Mouse (Mus musculus) embryonic facial prominence, embryonic 14.5 days (tissue): Measurements from ENCODE around the gene Pik3r2. TPM values are rescaled to one million over a fixed set of nuclear protein-coding genes. Genes with fewer than 3 reads are reported as not detected.
A peak's percentile ranks its signal among the peaks of the same experiment; 100 is the strongest.

Experiments used
- ATAC-seq: fragments of 200-750 bp; cut with Nextera tagmentation; 2 replicates; pipeline ENCODE4 v1.8.0; 2017; ENCODE audit warnings: low read depth, moderate number of reproducible peaks, moderate TSS enrichment
- DNase-seq: peaks from one replicate; pipeline ENCODE4 v3.0.0-alpha.2; 2015; ENCODE audit warnings: low spot score
- H3K27ac ChIP-seq: fragments of 300-500 bp; sonication (generic); replicated peaks from 2 replicates; pipeline ENCODE4 v1.5.1; 2014; ENCODE audit warnings: low read depth, mild to moderate bottlenecking, low read length, moderate library complexity
- H3K27me3 ChIP-seq: fragments of 300-500 bp; sonication (generic); replicated peaks from 2 replicates; pipeline ENCODE4 v1.6.1; 2014; ENCODE audit warnings: low read length; ENCODE audit not compliant: control insufficient read depth, insufficient read depth
- H3K36me3 ChIP-seq: fragments of 300-500 bp; sonication (generic); 2 replicates; pipeline ENCODE4 v1.6.1; 2014; ENCODE audit warnings: low read length, mixed read lengths; ENCODE audit not compliant: control insufficient read depth, insufficient read depth
- H3K4me1 ChIP-seq: fragments of 300-500 bp; sonication (generic); 2 replicates; pipeline ENCODE4 v1.6.1; 2014; ENCODE audit warnings: antibody characterized with exemption, low read length; ENCODE audit not compliant: control insufficient read depth, insufficient read depth
- H3K4me2 ChIP-seq: fragments of 300-500 bp; sonication (generic); 2 replicates; pipeline ENCODE4 v1.6.1; 2014; ENCODE audit warnings: low read depth, mild to moderate bottlenecking, low read length, moderate library complexity, mixed read lengths
- H3K4me3 ChIP-seq: fragments of 300-500 bp; sonication (generic); 2 replicates; pipeline ENCODE4 v1.5.1; 2014; ENCODE audit warnings: low read depth, mild to moderate bottlenecking, low read length
- H3K9ac ChIP-seq: fragments of 300-500 bp; sonication (generic); 2 replicates; pipeline ENCODE4 v1.6.1; 2014; ENCODE audit warnings: low read depth, mild to moderate bottlenecking, low read length, moderate library complexity, mixed read lengths
- H3K9me3 ChIP-seq: fragments of 300-500 bp; sonication (generic); 2 replicates; pipeline ENCODE4 v1.6.1; 2016; ENCODE audit warnings: low read length; ENCODE audit not compliant: control insufficient read depth
- WGBS: fragments of 180-500 bp; shearing (Covaris S2); extraction: QIAGEN DNeasy Blood & Tissue Kit; methylation state at CpG from one replicate; pipeline ENCODE4 v1.1.7; 2014; 5-methylcytosine and 5-hydroxymethylcytosine counted together
- polyA plus RNA-seq: library from polyadenylated mRNA; unstranded; fragments of >200 nt; fragmentation: Nextera tagmentation; extraction: Ambion mirVana; gene quantifications from 2 replicates; pipeline ENCODE4 v1.2.1, GENCODE M21; 2014

Pik3r2 gene
- polyA plus RNA-seq, 1 experiment from 2014 or later, result 61.5 TPM

DNA sequence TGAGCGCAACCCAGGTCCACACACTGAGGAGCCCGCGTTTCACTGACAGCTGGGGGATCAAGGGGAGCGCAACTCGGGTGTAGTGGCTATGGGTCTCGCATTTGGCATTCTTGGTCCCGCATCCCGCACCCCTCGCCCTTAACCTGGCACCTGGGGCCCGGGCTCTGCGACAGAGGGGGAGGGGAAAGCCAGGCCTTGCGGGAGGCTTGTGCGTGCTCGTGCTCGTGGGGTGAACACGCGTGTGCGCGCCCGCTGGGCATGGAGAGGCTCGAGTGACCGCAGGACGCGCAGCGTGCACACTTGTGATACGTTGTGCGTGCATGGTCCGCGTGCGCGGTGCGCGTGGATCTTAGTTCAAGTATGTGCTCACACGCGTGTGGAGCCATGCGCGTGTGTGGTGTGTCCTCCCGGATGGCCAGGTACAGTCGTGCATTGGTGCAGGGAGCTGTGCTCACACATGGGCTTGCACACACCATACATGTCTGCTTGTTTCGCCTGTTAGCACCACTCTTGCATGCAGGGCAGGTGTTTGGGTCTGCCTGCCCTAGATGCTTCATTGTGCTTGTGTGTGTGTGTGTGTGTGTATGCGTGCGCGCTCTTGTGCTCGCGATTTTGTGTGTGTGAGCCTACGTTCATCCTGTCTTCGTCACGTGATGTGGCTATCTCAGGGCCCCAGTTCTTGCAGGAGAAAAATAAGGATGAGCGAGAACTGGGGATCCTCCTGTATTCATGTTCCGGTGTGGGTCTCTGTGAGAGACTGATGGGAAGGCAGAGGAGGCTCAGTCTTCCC, 21.4 kb downstream of the Pik3r2 start:
- Histone ChIP-seq H3K27ac (peak overlapping the region; percentile 74), H3K9ac (peak overlapping the region; percentile 84), H3K4me3 (peak overlapping the region; percentile 76), H3K4me2 (peak overlapping the region; percentile 94), H3K27me3 (no peaks in the 10 kb centered on the region), H3K9me3 (no peaks in the 10 kb centered on the region), H3K4me1 (peaks cover 27% of the 10 kb centered on the region), H3K36me3 (peaks cover 30% of the 10 kb centered on the region)
- DNase-seq, result peak; percentile 63
- 14% methylated on average over 44 of the region's 50 CpGs for WGBS
- ATAC-seq, result peak; percentile 17

GRCm38 (mm10) chr8:70754043-70754870, 22.3 kb downstream of the Pik3r2 start, which contains the start of gene Rab3a:
Gene Rab3a (plus strand): TSS chr8:70754679.
- peaks cover 3% of the 10 kb centered on the region; the same call in 1 of the 2 replicates for H3K27me3 ChIP-seq
- DNase-seq (peak; percentile 100), ATAC-seq (peak; percentile 99)
- 10% methylated on average over 30 of the region's 37 CpGs for WGBS
- peak within 1 kb of the TSS; percentile 94 for H3K4me2 ChIP-seq
- H3K9ac ChIP-seq, result peak within 1 kb of the TSS; percentile 84
- H3K4me1 ChIP-seq, result peaks cover 22% of the 10 kb centered on the region
- no peaks in the 10 kb centered on the region for H3K9me3 ChIP-seq
- peak within 1 kb of the TSS; percentile 84 for H3K27ac ChIP-seq
- peak within 1 kb of the TSS; percentile 76 for H3K4me3 ChIP-seq
- H3K36me3 ChIP-seq, result peaks cover 30% of the 10 kb centered on the region

DNA sequence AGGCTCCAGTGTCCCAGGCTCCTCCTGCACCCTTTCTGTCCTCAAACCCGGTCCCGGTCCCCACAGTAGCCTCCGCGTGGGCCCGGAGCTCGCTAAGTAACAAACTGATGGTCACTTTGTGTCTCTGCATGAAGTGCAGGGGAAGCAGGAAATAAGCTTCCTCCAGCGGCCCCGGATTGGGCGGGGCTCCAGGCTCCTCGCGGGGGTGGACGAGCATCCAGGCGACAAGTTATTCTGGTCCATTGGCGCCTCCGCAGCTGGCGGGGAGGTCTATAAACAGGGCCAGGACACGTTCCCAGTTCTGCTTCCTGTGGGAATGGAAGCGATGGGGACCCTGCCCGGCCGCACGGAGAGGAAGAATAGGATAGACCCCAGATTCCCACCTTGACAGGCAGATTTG, 23.4 kb downstream of the Pik3r2 start:
- 17% methylated on average over 21 of the region's 21 CpGs for WGBS
- H3K4me3 ChIP-seq, result no peak overlapping the region
- peaks cover 22% of the 10 kb centered on the region for H3K36me3 ChIP-seq
- H3K27ac ChIP-seq, result peak overlapping the region; percentile 68
- ATAC-seq, result no peak
- peak overlapping the region; percentile 30 for H3K4me2 ChIP-seq
- H3K9me3 ChIP-seq, result no peaks in the 10 kb centered on the region
- H3K4me1 ChIP-seq, result peaks cover 22% of the 10 kb centered on the region
- H3K9ac ChIP-seq, result peak overlapping the region; percentile 32; the same call in 1 of the 2 replicates
- H3K27me3 ChIP-seq, result peaks cover 13% of the 10 kb centered on the region
- DNase-seq, result peak; percentile 78

DNA sequence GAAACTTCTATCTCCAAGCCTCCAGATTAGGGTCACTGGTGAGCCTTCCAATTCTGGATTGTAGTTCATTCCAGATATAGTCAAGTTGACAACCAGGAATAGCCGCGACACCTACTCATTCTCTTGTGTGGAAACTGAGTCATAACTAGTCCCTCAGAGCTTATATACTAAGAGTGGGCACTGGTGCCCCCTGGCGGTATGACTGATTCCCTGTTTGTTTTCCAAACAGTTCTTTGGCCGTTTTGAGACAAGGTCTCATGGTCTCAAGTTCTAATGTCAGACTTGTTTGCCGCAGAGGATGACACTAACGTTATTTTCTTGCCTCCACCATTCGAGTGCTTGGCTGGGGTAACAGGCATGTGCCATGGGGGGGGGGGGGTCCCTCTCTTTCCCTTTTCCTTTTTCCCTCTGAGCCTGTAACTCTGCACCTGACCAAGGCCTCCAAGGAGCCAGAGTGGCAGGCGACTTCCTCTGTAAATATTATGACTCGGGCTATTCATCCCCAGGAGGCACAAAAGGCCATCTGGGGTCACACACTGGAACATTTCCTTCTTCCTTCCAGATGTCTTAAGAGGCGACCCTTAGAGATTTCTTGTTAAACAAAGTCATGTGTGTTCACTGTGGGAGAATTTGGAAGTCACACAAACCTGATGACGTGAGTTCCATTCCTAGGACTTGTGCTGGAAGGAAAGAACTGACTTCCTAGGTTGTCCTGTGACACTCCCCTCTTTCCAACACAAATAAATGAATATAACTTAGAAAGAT, 24.3 kb downstream of the Pik3r2 start:
- Histone ChIP-seq H3K4me1 (peaks cover 22% of the 10 kb centered on the region), H3K27ac (peak overlapping the region; percentile 68; the same call in 1 of the 2 replicates), H3K4me2 (no peak overlapping the region), H3K4me3 (no peak overlapping the region), H3K27me3 (peaks cover 20% of the 10 kb centered on the region), H3K9ac (no peak overlapping the region), H3K9me3 (no peaks in the 10 kb centered on the region), H3K36me3 (peaks cover 14% of the 10 kb centered on the region)
- WGBS, result 18% methylated on average over 11 of the region's 11 CpGs
- DNase-seq (peak; percentile 64), ATAC-seq (no peak)

GRCm38 (mm10) chr8:70750128-70750680, 26.3 kb downstream of the Pik3r2 start:
- H3K9me3 ChIP-seq, result no peaks in the 10 kb centered on the region
- DNase-seq (no peak), ATAC-seq (no peak)
- no peak overlapping the region for H3K27ac ChIP-seq
- no peaks in the 10 kb centered on the region for H3K36me3 ChIP-seq
- WGBS, result 71% methylated on average over 13 of the region's 13 CpGs
- H3K9ac ChIP-seq, result no peak overlapping the region
- peaks cover 17% of the 10 kb centered on the region for H3K4me1 ChIP-seq
- H3K4me2 ChIP-seq, result no peak overlapping the region
- H3K27me3 ChIP-seq, result peaks cover 39% of the 10 kb centered on the region
- no peak overlapping the region for H3K4me3 ChIP-seq

DNA sequence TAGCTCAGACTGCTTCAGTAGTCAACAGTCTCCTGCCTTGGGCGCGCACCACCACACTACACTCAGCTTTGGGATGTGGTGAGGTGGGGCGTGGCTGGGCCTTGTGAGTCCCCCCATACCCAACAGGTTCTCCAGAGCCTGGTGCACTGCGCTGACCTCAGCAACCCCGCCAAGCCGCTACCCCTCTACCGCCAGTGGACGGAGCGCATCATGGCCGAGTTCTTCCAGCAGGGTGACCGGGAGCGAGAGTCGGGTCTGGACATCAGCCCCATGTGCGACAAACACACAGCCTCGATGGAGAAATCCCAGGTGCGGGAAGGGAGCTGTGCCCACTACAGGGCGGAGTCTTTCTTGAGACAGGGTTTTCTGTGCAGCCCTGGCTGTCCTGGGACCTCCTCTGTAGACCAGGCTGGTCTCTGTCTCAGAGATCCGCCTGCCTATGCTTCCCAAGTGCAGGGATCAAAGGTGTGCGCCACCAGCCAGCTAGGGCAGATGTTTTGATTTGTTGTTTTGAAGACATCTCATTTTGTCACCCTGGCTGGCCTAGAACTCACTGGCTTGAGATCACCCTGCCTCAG, 27.3 kb downstream of the Pik3r2 start:
- Histone ChIP-seq H3K9ac (no peak overlapping the region), H3K9me3 (no peaks in the 10 kb centered on the region), H3K27me3 (peaks cover 49% of the 10 kb centered on the region), H3K4me1 (peaks cover 14% of the 10 kb centered on the region), H3K4me3 (no peak overlapping the region), H3K4me2 (no peak overlapping the region), H3K27ac (no peak overlapping the region), H3K36me3 (no peaks in the 10 kb centered on the region)
- WGBS, result 81% methylated on average over 19 of the region's 19 CpGs
- ATAC-seq (no peak), DNase-seq (no peak)

- ATAC-seq, result no peak
- H3K27me3 ChIP-seq, result peaks cover 56% of the 10 kb centered on the region
- peaks cover 17% of the 10 kb centered on the region for H3K4me1 ChIP-seq
- no peak overlapping the region for H3K4me2 ChIP-seq
- no peaks in the 10 kb centered on the region for H3K36me3 ChIP-seq
- H3K9me3 ChIP-seq, result no peaks in the 10 kb centered on the region
- no peak for DNase-seq
- 82% methylated on average over 23 of the region's 23 CpGs for WGBS
- H3K27ac ChIP-seq, result no peak overlapping the region
- H3K4me3 ChIP-seq, result no peak overlapping the region
- H3K9ac ChIP-seq, result no peak overlapping the region
Measured at GRCm38 (mm10) chr8:70748246-70749096, 28.0 kb downstream of the Pik3r2 start.
